Mouse (Mus musculus): Measurements from ENCODE around the gene Gm21887. TPM values are rescaled to one million over a fixed set of nuclear protein-coding genes. Genes with fewer than 3 reads are reported as not detected.
"Not testable (repeated sequence)": the region's sequence is repeated elsewhere in the genome, so short reads cannot be mapped to it uniquely, and the experiment has no call there.

Gene Gm21887
- total RNA-seq, 2 experiments from 2014 or later, result 358 to 418 TPM

DNA sequence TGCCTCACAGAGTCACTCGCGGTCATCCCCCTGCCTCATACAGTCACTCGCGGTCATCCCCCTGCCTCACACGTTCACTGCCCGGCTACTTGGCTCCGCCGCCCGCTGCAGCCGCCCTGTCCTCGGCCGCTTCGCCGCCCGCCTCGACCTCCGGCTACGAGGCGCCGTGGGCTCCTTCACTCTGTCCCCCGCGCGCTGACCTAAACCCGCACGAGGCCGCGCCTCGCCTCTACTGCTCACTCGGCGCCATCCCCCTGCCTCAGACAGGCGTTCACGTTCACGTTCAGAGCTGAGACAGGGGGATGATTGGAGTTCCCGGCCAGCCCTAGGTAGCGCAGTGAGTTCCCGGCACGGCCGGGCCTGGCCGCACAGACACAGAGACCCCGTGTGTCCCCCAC is 12.0 kb upstream of the Gm21887 start:
- peak in 1 of 2 experiments; percentile 84 for DNase-seq (ENCODE audit: low spot score in 2 of 2)

GRCm38 (mm10) chrX:169997854-169998456 is 11.5 kb upstream of the Gm21887 start:
- DNase-seq (ENCODE audit: low spot score in 2 of 2), result peak; percentile 100

DNA sequence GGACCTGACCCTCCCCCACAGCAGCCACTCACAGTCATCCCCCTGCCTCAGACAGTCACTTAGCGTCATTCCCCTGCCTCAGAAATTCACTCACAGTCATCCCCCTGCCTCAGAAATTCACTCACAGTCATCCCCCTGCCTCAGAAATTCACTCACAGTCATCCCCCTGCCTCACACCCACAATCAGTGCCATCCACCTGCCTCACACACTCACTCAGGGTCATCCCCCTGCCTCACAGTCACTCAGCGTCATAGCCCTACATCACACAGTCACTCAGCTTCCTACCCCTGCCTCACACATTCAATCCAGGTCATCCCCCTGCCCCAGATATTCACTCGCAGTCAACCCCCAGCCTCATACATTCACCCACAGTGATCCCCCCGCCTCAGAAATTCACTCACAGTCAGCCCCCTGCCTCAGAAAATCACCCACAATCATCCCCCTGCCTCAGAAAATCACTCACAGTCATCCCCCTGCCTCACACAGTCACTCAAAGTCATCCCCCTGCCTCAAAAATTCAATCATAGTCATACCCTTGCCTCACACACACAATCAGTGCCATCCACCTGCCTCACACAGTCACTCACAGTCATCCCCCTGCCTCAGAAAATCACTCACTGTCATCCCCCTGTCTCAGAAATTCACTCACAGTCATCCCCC is 10.8 kb upstream of the Gm21887 start:
- not testable (repeated sequence) for DNase-seq (ENCODE audit: low spot score in 2 of 2)

GRCm38 (mm10) chrX:169999226-169999883 is 10.1 kb upstream of the Gm21887 start:
- peak in 1 of 2 experiments; percentile 76 for DNase-seq (ENCODE audit: low spot score in 2 of 2)

DNA sequence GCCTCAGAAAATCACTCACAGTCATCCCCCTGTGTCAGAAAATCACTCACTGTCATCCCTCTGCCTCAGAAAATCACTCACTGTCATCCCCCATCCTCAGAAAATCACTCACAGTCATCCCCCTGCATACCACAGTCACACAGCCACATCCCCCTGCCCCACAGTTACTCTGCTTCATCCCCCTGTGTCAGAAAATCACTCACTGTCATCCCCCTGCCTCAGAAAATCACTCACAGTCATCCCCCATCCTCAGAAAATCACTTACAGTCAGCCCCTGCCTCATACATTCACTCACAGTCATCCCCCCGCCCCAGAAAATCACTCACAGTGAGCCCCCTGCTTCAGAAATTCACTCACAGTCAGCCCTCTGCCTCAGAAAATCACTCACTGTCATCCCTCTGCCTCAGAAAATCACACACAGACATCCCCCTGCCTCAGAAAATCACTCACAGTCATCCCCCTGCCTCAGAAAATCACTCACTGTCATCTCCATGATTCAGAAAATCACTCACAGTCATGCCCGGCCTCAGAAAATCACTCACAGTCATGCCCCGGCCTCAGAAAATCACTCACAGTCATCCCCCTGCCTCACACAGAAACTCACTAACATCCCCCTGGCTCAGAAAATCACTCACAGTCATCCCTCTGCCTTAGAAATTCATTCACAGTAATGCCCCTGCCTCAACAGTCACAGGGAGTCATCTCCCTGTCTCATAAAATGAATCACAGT is 9.4 kb upstream of the Gm21887 start:
- DNase-seq (ENCODE audit: low spot score in 2 of 2), result not testable (repeated sequence)

DNA sequence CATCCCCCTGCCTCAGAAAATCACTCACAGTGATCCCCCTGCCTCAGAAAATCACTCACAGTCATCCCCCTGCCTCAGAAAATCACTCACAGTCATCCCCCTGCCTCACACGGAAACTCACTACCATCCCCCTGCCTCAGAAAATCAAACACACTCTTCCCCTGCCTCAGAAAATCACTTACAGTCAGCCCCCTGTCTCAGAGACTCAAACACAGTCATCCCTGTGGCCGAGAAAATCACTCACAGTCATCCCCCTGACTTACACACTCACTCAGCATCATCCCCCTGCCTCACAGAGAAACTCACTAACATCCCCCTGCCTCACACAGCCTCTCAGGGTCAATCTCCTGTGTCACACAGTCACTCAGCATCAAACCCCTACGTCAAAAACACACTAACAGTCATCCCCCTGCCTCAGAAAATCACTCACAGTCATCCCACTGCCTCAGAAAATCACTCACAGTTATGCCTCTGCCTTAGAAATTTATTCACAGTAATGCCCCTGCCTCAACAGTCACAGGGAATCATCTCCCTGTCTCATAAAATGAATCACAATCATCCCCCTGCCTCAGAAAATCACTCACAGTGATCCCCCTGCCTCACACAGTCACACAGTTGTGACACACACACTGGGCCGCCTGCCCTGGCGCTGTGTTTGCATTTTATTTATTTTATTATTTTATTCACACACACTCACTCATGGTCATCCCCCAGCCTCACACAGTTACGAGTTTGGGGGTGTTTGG is 8.6 kb upstream of the Gm21887 start:
- DNase-seq (ENCODE audit: low spot score in 2 of 2), result not testable (repeated sequence)

GRCm38 (mm10) chrX:170001388-170001695 is 8.1 kb upstream of the Gm21887 start:
- not testable (repeated sequence) for DNase-seq (ENCODE audit: low spot score in 2 of 2)

DNA sequence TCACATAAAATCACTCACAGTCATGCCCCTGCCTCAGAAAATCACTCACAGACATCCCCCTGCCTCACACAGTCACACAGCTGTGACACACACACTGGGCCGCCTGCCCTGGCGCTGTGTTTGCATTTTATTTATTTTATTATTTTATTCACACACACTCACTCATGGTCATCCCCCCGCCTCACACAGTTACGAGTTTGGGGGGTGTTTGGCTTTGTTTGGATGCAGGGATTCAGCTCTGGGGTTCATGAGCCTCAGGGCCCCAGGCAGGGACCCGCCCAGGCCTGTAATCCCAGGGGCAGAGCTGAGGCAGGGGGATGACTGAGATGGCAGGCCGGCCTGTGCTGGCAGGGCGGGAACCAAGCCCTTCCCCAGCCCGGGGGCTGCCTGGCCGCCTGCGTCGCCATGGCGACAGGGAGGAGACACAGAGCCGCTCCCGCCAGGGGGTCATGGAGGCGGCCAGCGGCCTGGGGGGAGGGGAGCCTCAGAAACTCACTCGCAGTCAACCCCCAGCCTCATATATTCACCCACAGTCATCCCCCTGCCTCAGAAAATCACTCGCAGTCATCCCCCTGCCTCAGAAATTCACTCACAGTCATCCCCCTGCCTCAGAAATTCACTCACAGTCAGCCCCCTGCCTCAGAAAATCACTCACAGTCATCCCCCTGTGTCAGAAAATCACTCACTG is 6.8 kb upstream of the Gm21887 start:
- DNase-seq (ENCODE audit: low spot score in 2 of 2), result peak in 1 of 2 experiments; percentile 72

- not testable (repeated sequence) for DNase-seq (ENCODE audit: low spot score in 2 of 2)
Observed at GRCm38 (mm10) chrX:170003536-170003935, 5.9 kb upstream of the Gm21887 start.

DNA sequence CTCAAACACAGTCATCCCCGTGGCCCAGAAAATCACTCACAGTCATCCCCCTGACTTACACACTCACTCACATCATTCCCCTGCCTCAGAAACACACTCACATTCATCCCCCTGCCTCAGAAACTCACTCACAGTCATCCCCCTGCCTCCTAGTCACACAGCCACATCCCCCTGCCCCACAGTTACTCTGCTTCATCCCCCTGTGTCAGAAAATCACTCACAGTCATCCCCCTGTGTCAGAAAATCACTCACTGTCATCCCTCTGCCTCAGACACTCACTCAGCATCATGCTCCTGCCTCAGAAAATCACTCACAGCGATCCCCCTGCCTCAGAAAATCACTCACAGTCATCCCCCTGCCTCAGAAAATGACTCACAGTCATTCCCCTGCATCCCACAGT is 5.2 kb upstream of the Gm21887 start:
- not testable (repeated sequence) for DNase-seq (ENCODE audit: low spot score in 2 of 2)

DNA sequence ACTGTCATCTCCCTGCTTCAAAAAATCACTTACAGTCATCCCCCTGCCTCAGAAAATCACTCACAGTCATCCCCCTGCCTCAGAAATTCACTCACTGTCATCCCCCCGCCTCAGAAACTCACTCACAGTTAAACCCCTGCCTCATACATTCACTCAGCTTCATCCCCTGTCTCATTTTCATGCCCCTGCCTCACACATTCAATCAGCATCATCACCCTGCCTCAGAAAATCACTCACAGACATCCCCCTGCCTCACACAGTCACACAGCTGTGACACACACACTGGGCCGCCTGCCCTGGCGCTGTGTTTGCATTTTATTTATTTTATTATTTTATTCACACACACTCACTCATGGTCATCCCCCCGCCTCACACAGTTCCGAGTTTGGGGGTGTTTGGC is 4.7 kb upstream of the Gm21887 start:
- DNase-seq (ENCODE audit: low spot score in 2 of 2), result not testable (repeated sequence)

DNA sequence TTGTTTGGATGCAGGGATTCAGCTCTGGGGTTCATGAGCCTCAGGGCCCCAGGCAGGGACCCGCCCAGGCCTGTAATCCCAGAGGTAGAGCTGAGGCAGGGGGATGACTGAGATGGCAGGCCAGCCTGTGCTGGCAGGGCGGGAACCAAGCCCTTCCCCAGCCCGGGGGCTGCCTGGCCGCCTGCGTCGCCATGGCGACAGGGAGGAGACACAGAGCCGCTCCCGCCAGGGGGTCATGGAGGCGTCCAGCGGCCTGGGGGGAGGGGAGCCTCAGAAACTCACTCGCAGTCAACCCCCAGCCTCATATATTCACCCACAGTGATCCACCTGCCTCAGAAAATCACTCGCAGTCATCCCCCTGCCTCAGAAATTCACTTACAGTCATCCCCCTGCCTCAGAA is 4.3 kb upstream of the Gm21887 start:
- DNase-seq (ENCODE audit: low spot score in 2 of 2), result not testable (repeated sequence)

- not testable (repeated sequence) for DNase-seq (ENCODE audit: low spot score in 2 of 2)
Observed at GRCm38 (mm10) chrX:170005695-170006297, 3.7 kb upstream of the Gm21887 start.

DNA sequence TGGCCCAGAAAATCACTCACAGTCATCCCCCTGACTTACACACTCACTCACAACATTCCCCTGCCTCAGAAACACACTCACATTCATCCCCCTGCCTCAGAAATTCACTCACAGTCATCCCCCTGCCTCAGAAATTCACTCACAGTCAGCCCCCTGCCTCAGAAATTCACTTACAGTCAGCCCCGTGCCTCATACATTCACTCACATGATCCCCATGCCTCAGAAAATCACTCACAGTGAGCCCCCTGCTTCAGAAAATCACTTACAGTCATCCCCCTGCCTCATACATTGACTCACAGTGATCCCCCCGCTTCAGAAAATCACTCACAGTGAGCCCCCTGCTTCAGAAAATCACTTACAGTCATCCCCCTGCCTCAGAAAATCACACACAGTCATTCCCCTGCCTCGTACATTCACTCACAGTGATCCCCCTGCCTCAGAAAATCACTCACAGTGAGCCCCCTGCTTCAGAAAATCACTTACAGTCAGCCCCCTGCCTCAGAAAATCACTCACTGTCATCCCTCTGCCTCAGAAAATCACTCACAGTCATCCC is 2.7 kb upstream of the Gm21887 start:
- not testable (repeated sequence) for DNase-seq (ENCODE audit: low spot score in 2 of 2)

GRCm38 (mm10) chrX:170007375-170008178 is 1.9 kb upstream of the Gm21887 start:
- DNase-seq (ENCODE audit: low spot score in 2 of 2), result not testable (repeated sequence)

GRCm38 (mm10) chrX:170008179-170008467 is 1.3 kb upstream of the Gm21887 start:
- not testable (repeated sequence) for DNase-seq (ENCODE audit: low spot score in 2 of 2)

DNA sequence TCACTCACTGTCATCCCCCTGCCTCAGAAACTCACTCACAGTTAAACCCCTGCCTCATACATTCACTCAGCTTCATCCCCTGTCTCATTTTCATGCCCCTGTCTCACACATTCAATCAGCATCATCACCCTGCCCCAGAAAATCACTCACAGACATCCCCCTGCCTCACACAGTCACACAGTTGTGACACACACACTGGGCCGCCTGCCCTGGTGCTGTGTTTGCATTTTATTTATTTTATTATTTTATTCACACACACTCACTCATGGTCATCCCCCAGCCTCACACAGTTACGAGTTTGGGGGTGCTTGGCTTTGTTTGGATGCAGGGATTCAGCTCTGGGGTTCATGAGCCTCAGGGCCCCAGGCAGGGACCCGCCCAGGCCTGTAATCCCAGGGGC is 875 bp upstream of the Gm21887 start:
- DNase-seq (ENCODE audit: low spot score in 2 of 2), result peak in 1 of 2 experiments; percentile 75

GRCm38 (mm10) chrX:170009801-170010221 is 352 bp downstream of the Gm21887 start:
- DNase-seq (ENCODE audit: low spot score in 2 of 2), result peak; percentile 96 to 100
